Mouse (Mus musculus) v-Abl transformed pro-B cells (cell line): Measurements from ENCODE around the gene Btbd35f3.
"Not testable (repeated sequence)": the region's sequence is repeated elsewhere in the genome, so short reads cannot be mapped to it uniquely, and the experiment has no call there.

ENCODE experiments used
- in situ Hi-C, 2 experiments: fragments of 400-800 bp; cut with MboI; formaldehyde crosslinking; loops; one replicate each; pipeline ENCODE4 v1.15.1; 2025; ENCODE audit not compliant: unreplicated experiment in 2 of 2

Btbd35f3 gene

GRCm38 (mm10) chrX:4037374-4037773 is at the start of gene Btbd35f3:
Btbd35f3 (plus strand) TSS chrX:4037674.
- in situ Hi-C loops, result not testable (repeated sequence)
